Mouse (Mus musculus): Measurements from ENCODE around the gene Arhgef12.

Arhgef12 gene

DNA sequence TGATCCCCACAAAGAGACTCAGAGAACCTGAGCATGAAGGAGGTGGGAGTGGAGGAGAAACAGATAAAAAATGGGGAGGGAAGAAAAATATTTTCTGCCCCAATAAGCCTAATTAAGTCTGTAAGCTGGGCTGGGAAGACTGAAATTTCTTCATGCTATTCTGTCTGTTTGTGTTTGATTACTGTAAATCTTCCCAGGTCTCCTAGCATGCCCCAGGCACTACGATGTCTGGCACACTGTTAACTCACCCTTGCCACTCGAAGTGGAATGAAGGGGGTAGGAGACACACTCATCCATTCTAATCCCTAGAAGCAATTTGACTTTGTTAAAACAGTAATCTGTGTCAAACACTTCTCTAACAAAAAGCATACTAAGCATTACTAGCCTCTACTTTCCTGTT, 35.3 kb downstream of the Arhgef12 start:
- no peak for DNase-seq

DNA sequence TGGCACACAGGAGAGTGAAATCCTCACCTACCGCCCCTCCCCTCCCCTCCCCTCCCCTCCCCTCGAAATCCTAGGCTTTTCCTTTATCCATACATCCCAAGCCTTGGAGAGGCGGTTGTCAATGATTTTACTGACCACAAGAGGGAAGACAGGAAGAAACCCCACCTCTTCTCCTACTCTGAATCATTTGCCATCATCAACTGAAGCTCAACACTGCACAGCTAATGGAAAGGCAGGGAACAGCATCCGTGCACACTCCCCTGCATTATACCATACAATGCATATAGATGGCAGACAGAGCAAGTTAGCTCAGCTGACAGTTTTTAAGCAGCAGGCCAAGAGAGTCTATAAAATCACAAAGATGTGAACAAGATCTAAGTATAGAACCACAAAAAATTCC, 35.9 kb downstream of the Arhgef12 start:
- no peak for DNase-seq

DNA sequence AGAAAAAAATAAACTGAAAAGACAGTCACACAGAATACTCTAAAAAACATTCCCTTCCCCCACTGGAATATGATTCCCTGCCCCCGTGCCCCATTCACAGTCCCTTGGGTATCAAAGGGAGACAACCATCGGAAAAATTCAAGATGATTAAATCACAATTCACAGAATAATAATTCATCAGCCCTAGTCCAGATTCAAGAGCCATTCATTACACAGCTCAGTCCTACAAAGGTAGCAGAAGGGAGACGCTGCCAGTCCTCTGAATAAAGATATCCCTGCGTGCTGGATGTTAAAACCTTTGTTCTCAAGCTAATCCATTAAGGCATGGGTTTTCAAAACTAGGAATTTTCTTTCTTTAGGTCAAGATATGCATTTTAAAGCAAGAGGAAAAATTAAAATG, 36.5 kb downstream of the Arhgef12 start:
- DNase-seq = no peak

DNA sequence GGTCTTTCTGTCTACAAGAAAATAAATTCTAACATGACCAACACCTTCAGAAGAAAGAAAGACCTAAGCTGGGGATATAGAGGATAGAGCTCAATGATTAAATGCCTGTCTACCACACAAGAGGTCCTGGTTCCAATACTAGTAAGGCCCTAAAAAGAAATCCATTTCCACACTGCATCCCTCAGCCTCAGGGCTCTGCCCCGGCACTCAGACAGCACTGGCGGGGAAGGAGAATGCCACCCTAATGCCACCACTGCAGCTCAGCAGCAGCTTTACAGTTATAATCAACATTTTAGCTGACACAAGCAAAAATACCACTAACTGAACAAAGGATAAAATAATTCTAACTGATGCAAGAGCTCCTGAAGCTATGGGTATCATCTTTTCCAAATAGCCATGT, 36.9 kb downstream of the Arhgef12 start:
- DNase-seq = no peak

DNA sequence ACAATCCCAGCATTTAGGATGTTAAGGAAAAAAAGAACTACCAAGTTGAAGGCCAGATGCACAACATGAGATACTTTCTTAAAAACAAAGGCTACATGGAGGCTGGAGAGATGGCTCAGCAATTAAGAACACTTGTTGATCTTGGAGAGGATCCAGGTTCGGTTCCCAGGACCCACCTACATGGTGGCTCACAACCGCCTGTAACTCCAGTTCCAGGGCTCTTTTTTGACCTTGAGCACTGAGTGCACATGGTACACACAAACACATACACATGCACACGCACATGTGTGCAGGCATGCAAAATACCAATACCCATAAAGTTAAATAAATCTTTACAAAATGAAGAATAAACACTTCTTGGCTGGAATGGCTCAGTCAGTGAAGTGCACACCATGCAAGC, 39.1 kb downstream of the Arhgef12 start:
- DNase-seq = no peak

DNA sequence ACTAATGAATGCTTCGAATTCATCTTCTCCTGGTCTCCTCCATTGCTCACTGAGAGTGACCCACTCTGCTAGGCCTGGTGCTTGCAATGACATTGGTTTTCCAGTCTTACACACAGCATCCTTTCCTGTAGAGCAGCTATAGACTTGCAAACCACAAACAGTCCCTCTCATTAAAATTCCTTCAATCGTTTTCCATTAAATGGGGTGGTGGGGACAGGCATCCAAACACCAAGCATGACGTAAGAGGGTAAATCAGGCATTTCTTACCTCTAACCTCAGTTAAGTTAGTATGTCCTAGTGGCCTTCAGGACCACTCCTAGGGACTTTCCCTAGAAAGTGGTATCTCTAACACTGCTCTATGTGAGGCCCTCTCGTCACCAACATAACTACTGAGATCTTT, 41.8 kb downstream of the Arhgef12 start:
- no peak for DNase-seq

DNA sequence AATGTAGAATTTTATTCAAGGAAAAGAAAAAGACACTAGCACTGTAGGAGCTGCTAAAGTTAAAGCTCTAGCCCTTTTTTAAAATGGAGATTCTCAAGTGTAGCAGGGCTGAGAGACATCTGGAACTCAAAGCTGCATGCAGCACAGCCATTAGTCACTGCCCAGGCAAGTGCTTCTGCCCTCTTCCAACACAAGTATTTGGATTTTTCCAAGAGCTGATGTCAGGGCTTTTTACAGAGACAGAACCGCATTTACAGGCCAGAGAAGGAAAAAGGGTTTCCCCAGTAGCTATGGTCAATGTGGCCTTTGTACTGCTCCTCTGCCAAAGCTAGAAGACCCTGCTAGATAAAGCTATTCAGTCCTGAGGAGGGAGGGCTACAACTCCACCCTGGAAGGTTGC, 45.5 kb downstream of the Arhgef12 start:
- DNase-seq = no peak

DNA sequence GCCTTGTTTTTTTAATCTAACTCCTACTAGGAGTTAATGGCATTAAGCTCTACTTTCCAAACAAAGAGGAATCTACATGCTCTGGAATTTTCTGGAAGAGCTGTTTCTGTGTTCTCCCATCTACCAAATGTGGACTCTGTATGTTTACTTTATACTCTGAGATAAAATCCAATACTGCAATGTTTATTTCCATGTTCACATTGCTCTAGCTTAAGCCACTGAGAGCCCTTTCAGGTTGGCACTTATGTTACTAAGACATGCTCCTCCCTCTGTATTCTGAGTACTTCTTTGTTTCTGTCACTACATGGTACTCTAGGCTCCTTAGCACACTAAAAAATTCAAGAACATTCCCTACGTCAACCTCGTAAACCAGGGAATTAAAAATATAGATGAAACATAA, 56.6 kb downstream of the Arhgef12 start:
- no peak for DNase-seq

DNA sequence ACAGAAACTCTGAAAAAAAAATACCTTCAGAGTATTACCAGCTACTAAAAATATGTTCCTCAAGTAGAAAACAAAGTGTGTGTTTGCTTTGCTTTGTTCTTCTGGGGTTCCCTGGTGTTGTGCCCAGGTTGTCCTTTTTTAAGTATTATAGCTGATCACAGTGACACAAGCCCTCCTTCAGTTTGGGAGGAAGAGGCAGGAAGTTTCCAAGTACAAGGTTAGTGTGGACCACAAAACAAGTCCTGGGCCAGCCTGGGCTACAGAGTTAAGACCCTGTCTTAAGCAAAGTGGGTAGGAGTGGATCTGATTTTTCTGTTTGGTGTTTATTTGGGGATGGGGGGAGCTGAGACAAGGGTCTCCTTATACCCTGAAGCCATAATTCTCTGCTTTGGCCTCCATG, 62.6 kb downstream of the Arhgef12 start:
- DNase-seq = no peak

DNA sequence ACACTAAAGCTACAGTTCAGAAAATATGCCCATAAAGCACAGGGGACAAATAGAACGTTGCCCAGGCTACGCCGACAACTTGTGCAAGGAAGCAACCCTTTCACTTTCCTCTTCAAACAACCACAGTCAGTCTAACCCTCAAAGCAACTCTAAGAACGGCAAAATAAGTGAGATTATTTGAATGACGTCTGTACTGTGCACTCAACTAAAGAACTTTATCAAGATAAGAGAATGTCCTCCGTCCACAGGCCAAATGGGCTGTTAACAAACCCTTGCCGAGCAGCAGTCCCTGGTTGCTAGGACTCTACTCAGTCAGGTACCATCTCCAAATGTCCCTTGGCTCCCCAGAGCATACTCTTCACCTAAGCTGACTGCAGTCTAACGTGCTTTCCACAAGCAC, 68.6 kb downstream of the Arhgef12 start:
- no peak for DNase-seq

DNA sequence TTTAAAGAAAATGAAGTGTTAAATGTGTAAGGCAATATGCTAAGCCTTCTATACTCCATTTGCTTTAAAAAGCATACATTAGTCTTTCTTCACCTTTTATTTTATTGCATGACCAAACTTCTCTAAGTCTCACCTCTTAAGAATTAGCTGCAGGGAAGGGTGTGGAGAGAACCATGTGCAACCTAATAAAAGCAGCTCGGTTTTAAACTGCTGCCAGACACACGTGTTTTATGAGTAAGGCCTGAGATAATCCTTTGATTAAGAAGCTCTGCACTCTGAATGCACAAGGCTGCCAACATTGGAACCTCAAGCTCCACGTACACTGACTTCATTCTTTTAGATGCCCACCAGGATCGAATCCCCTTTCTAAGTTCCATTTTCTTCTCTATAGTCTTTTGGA, 71.8 kb downstream of the Arhgef12 start:
- no peak for DNase-seq

DNA sequence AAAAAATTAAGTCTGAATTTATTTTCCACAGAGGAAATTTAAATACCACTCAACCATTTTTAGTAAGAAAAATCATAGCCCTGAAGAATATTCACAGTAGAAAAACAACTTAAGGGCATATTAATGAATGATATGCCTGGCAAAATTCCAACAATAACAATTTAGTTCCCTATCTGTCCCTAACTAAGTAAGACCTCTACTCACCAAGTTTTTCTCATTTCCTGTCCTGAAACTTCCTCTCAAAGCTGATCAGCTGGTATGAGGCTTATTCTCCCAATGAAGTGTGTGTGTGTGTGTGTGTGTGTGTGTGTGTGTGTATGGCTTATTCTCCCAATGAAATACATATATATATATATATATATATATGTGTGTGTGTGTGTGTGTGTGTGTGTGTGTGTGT, 72.8 kb downstream of the Arhgef12 start:
- no peak for DNase-seq

DNA sequence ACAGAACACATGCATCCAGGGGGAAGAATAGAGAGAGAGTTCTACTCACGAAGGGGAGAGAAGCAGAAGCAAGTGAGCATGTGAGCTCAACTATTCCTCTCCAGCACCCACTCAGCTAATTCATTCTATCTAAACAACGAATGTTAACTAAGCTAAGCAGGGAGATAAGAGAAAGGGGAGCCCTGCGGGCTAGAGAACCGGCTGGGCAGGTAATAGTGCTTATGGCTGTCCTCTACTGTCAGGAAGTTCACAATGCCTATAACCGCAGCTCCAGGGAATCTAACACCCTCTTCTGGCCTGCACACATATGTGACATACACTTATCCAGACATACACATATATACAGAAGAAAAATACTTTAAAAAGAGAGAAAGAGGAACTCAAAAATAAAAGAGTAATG, 79.3 kb downstream of the Arhgef12 start:
- DNase-seq = no peak

DNA sequence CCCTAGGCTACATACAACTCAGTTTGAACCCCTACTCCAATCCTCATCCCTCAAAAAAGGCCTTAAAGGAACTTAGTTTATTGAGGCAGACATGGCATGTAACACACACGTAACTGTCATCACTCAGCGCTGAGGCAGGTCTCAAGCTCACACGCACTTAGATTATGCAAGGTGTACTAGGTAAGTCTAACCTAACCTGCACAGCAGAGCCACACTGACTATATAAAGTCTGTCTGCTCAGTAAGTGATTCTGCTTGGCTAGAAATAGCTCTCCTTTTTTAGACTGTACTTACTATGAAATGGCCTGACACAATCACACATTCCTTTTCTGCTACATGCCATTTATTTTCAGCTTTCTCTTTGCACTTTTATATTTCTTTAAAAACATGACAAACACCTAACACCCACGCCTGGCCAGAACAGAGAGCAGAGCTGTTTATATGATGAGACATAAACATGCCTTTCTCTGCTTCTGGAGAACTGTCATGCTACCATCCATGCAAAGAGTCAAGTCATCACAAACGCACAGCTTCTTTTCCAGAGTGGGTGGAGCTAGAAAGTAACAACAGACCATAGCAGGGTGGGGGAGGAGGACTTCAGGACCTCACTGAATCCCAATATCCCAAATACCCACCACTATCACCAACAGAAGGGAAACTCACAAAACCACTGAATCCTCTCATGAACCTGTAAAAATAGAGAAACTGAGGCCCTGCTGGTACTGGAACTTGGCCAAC, 85.4 kb downstream of the Arhgef12 start:
- no peak for DNase-seq

DNA sequence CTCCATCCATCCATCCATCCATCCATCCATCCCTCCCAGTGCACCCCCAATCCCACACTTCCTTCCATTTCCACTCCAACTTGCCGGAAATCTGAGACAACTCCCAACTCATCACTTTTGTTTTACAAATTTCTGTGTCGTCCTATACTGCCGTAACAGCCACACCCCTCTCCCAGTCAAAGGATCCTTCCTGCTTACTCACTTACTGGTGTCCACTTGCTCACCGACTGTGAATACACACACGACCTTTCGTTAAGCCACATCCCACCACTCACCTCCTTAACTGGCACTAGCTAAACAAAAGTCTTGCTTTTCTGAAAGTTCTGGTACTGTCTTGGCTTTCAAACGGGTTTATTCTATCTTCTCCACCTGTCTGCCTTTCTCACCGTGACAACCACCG, 87.4 kb downstream of the Arhgef12 start:
- no peak for DNase-seq

DNA sequence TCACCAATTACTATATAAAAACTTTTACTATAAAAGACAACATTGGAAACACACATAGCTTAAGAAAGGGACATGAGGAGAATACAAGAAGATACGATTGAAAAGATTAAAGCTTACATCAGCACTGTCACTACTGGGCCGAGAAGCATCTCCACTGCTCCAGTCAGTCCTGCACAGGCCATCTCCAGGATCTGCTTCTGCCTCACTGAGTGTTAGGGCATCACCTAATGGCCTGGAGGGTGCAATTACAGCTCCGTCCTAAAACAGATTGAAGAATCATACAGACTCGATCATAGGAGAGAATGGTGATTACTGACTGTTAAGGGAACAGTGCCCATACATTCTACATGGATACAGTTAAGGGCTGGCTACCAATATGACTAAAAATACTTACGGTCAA, 91.3 kb downstream of the Arhgef12 start:
- no peak for DNase-seq

DNA sequence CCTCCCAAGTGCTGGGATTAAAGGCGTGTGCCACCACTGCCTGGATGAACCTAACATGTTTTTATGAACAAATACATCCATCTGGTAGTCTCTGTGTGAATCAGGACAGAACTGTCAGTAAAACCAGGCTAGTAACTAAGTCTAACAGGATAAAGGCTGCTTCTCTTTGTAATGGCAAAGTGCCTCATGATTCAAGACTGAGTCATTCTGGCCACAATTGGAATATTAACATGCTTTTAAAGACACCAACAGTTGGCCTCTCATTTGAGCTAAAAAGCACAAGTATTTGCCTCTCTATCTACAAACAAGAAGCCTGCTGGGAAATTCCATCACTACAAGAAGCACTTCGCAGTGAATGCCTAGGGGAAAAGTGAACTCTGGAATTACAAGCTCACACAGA, 91.7 kb downstream of the Arhgef12 start:
- DNase-seq = no peak

DNA sequence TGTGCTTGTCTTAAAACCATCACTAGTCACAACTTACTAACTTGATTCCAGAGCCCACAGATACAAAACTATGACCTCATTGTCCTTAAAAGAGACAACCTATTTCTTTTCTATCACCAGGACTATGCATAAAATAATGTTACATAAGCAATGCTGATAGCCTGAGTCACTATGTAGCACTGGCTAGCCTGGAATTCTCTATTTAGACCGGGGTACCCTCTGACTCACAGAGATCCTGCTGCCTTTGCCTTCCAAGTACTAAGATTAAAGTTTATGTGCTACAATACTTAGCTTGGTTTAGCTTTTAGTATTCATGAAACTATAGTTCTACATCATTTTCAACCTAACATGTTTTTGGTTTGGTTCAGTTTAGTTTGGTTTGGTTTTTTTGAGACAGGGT, 92.2 kb downstream of the Arhgef12 start:
- no peak for DNase-seq

DNA sequence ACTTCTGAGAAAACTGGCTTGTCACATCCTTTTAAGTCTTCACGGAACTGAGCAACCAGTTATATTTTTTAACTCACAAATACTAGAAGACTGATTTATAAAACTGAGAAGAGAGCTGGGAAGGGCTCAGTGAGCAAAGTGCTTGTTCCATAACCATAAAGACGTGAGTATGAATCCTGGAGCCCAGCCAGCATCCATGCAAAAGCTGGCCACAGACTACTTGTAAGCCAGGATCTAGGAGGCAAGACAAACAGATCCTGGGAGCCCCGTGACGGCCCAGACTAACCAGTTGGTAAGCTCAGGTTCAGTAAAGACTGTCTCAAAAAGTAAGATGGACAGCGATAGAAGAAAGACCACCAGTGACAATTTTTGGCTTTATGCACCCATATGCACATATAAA, 94.5 kb downstream of the Arhgef12 start:
- DNase-seq = no peak

DNA sequence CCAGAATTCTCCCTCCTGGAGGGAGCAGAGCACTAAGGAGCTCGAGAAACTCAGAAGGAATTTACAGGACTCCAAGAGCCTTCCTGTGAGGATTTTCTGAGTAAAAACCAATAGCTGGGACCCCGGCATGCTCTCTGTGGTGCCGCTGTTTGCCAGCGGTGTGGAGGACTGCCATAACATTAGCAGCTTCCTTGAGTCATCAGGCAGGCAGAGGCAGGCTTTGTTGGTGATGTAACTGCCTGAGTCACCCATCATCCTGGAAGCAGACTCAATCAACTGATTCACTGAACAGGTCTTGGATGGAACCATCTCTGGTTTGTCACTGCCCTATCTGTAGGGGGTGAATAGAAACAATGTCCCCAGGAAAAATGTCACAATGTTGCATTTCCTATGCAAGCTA, 96.0 kb downstream of the Arhgef12 start:
- no peak for DNase-seq

DNA sequence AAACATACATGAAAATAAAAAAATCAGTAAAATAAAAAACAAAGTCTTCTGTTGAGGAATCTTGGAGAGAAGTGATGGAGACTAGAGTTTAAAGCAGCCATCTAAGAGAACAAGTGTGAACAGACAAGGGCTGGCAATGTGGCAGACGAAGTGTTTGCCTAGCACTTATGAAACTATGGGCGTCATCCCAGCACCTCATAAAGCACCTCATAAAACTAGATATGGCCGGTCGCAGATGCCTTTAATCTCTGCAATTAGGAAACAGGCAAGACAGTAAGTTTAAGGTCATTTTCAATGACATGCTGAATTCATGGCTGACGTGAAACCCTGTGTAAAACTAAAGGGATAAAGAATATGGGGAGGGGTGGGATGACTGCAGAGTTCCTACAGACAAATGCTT, 103.2 kb downstream of the Arhgef12 start:
- no peak for DNase-seq

DNA sequence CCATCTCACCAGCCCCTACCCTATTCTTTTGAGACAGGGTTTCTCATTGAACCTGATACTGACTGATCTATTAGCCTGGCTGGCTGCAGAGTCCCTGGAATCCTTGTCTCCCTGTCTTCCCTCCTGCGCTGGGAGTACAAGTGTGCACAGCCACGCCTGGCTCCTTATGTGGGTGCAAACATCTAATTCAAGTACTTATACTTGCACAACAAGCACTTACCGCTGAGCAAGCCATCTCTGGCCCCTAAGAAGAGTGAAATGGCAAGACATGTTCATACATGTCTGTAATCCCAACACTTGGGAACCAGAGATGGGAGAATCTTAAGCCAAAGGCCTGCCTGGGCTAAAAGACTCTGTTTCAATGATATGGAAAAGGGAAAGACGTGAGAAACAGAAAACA, 104.0 kb downstream of the Arhgef12 start:
- no peak for DNase-seq

DNA sequence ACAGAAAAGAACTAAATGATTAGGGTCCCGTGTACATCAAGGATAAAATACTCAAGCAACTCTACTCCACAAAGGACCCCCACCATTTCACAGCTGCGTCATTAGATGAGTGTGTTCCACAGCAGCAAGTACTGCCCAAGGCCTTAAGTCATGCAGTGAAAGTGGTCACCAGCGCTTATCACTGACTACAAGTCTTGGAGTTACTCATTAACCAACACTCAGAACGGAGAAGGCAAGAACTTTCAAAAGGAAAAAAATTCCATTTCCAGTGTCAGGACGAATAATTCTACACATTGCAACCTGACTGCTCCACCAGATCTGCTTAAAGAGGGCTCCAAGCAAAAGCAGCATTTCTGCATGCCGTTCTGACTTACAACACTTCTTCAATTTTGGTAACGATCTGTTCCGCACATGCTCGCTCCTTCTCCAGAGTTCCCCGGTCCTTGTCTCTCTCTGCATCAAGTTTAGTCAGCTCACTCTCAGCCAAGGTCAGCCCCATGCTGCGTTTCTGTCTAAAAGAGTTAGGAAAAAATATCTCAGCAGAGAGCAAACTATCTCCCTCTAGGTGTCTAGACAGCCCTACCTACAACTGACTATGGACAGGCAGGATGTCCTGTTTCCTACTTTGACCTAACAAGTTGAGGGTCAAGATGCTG, 106.3 kb downstream of the Arhgef12 start:
- DNase-seq = no peak

DNA sequence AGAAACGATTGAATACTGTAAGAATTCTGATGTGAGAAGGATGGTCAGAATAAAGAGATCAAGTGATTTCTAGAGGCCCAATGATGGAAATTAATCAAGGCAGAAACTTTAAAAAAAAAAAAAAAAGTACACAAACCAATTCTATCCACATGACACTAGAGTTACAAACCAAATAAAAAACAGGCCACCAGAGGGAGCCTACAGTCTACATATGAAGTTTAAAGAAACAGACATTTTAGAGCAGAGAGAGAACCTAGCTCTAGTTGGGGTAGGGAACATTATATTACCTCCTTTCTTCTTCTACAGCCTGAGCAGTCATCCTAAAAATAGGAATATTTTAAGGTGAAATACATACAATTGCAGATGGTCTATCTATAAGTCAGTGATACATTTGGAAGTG, 107.0 kb downstream of the Arhgef12 start:
- peak; percentile 85 for DNase-seq

DNA sequence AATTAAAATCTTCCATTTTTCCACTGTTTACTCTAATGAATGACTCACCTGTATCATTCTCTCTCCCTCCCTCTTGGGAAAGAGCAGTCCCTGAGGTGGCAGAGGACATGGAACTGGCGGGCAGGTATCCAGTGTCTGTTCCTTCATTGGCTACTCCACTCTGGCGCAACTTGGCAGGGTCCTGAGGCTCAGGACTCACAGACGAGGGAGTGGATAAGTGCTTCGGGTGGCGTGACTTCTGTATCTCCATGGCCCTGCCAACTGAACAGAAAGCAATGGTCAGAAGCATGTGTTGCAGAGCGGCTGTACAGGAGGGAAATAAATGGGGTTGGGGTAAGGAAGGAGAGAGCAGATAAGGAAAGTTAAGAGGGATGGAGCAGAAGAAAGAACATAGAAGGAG, 109.5 kb downstream of the Arhgef12 start:
- DNase-seq = no peak

All from cerebellum, adult 9-10 months (tissue).